Mouse (Mus musculus): ENCODE data around the gene Galntl6. TPM values are rescaled to one million over a fixed set of nuclear protein-coding genes. Genes with fewer than 3 reads are reported as not detected.
A peak's percentile ranks its signal among the peaks of the same experiment; 100 is the strongest.

Galntl6 gene
- polyA plus RNA-seq, 1 experiment from 2014 or later = 1.5 TPM

GRCm38 (mm10) chr8:57741309-57741708 lies 1171.1 kb downstream of the Galntl6 start:
- ATAC-seq (replicated peaks; ENCODE audit: low FRiP score) = no peak
- no peak overlapping the region for H3K4me2 ChIP-seq
- WGBS = 66% methylated on average over 8 of the region's 8 CpGs
- H3K4me3 ChIP-seq (replicated peaks) = no peak overlapping the region
- no peaks in the 10 kb centered on the region for H3K36me3 ChIP-seq
- no peaks in the 10 kb centered on the region for H3K27me3 ChIP-seq
- H3K9me3 ChIP-seq (replicated peaks) = no peaks in the 10 kb centered on the region
- H3K4me1 ChIP-seq = no peaks in the 10 kb centered on the region
- H3K9ac ChIP-seq = no peak overlapping the region
- H3K27ac ChIP-seq = no peak overlapping the region

- H3K4me3 ChIP-seq (replicated peaks) = no peak overlapping the region
- no peak overlapping the region for H3K27ac ChIP-seq
- no peaks in the 10 kb centered on the region for H3K9me3 ChIP-seq (replicated peaks)
- no peak overlapping the region for H3K9ac ChIP-seq
- H3K27me3 ChIP-seq = no peaks in the 10 kb centered on the region
- WGBS = 74% methylated on average over 4 of the region's 4 CpGs
- no peaks in the 10 kb centered on the region for H3K4me1 ChIP-seq
- ATAC-seq (replicated peaks; ENCODE audit: low FRiP score) = no peak
- H3K36me3 ChIP-seq = no peaks in the 10 kb centered on the region
- no peak overlapping the region for H3K4me2 ChIP-seq
Measured at GRCm38 (mm10) chr8:57737281-57737680, 1175.2 kb downstream of the Galntl6 start.

- Histone ChIP-seq H3K4me2 (no peak overlapping the region), H3K9ac (no peak overlapping the region), H3K27me3 (no peaks in the 10 kb centered on the region), H3K27ac (no peak overlapping the region), H3K36me3 (no peaks in the 10 kb centered on the region), H3K4me3 (replicated peaks) (no peak overlapping the region), H3K4me1 (no peaks in the 10 kb centered on the region), H3K9me3 (replicated peaks) (no peaks in the 10 kb centered on the region)
- 37% methylated on average over 2 of the region's 2 CpGs for WGBS
- ATAC-seq (replicated peaks; ENCODE audit: low FRiP score) = no peak
Measured at GRCm38 (mm10) chr8:57732795-57733194, 1179.6 kb downstream of the Galntl6 start.

GRCm38 (mm10) chr8:57731666-57732065 lies 1180.8 kb downstream of the Galntl6 start:
- no peak overlapping the region for H3K4me2 ChIP-seq
- no peaks in the 10 kb centered on the region for H3K27me3 ChIP-seq
- no peak overlapping the region for H3K27ac ChIP-seq
- peak; percentile 46; the same call in 1 of the 2 replicates for ATAC-seq (replicated peaks; ENCODE audit: low FRiP score)
- H3K36me3 ChIP-seq = no peaks in the 10 kb centered on the region
- H3K4me3 ChIP-seq (replicated peaks) = no peak overlapping the region
- no peaks in the 10 kb centered on the region for H3K4me1 ChIP-seq
- WGBS = 68% methylated on average over 8 of the region's 8 CpGs
- H3K9me3 ChIP-seq (replicated peaks) = no peaks in the 10 kb centered on the region
- no peak overlapping the region for H3K9ac ChIP-seq

- Histone ChIP-seq H3K4me3 (replicated peaks) (no peak overlapping the region), H3K4me1 (no peaks in the 10 kb centered on the region), H3K36me3 (no peaks in the 10 kb centered on the region), H3K27me3 (no peaks in the 10 kb centered on the region), H3K9ac (no peak overlapping the region), H3K9me3 (replicated peaks) (no peaks in the 10 kb centered on the region), H3K27ac (no peak overlapping the region), H3K4me2 (no peak overlapping the region)
- WGBS = 93% methylated on average over 2 of the region's 2 CpGs
- no peak for ATAC-seq (replicated peaks; ENCODE audit: low FRiP score)
Measured at GRCm38 (mm10) chr8:57728276-57728675, 1184.2 kb downstream of the Galntl6 start.

- H3K4me1 ChIP-seq = no peaks in the 10 kb centered on the region
- no peaks in the 10 kb centered on the region for H3K9me3 ChIP-seq (replicated peaks)
- no peak overlapping the region for H3K4me3 ChIP-seq (replicated peaks)
- H3K4me2 ChIP-seq = no peak overlapping the region
- no peak for ATAC-seq (replicated peaks; ENCODE audit: low FRiP score)
- no peaks in the 10 kb centered on the region for H3K27me3 ChIP-seq
- H3K9ac ChIP-seq = no peak overlapping the region
- WGBS = 93% methylated on average over 13 of the region's 13 CpGs
- H3K36me3 ChIP-seq = no peaks in the 10 kb centered on the region
- no peak overlapping the region for H3K27ac ChIP-seq
Measured at GRCm38 (mm10) chr8:57724843-57725627, 1187.4 kb downstream of the Galntl6 start.

Other genes with a start within 250 kb of the Galntl6 start
- 2.6 and 3.5 TPM in 2 replicates for gene BC030500, start 885 bp downstream of the Galntl6 start, polyA plus RNA-seq (2015; fragmentation: Nextera tagmentation; extraction: Ambion mirVana)

Data from kidney, embryonic 15.5 days (tissue).